8 mouse cellular contexts compared by ENCODE assay signal in the genomic region with DNA sequence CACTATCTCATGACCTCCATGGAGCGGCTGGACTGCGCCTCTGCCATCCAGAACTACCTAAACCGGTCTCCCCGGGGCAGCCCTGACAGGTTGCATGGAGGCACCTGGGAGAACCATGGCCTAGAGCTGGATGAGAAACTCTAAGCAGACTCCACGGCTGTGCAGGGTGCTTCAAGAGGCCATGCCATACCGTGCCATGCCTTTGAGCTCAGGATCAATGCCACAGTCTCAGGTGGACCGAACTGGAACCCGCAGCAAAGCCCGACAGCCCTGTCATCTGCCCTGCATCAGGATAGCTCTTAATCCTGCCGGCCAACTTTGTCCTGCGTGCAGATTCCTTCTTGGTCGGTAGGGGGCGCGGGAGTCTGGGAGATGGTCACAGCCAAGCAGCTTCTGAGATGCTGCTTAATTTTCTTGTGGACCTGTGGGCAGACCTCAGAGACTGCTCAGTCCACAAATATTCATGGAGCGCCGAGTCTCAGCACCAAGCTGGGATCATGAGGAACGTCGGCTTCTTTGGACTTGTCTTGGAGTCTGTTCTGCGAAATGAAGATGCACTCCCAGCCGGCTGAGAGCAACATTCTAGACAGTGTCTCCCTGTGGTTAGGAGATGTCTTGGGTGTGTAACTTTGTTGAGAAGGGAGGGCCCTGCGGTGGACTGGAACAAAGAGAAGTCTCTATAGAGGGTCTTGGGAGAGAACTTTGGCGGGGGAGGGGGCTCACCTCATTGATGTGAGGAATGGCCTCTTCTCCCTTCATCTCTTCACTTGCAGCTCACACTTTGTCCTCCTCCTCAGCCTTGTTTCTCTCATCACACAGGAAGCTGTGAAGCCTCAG. TPM values are rescaled to one million over a fixed set of nuclear protein-coding genes. Genes with fewer than 3 reads are reported as not detected.
DNase-seq lines count a peak whose midpoint lies in the region; ATAC-seq and TF ChIP-seq lines count a peak whose summit lies in the region.

No protein-coding gene starts in this region.

- POLR2A ChIA-PET in Patski (lab: Charles Lee), result interaction anchor here (0.6 kb wide), 1 partner anchor 136 kb away, joined by 4 read pairs; no protein-coding TSS in a partner anchor

- H3K4me1 ChIP-seq in hindbrain, embryonic 14.5 days (replicated peaks; ENCODE audit: control insufficient read depth, insufficient read depth, low read length), result 0 out of 2 replicates have a peak, but pooled peaks cover 2% of the 10 kb centered on the region

- no peak overlapping the region for H3K4me3 ChIP-seq in hindbrain, embryonic 14.5 days (replicated peaks; ENCODE audit: low read length)

- no peak overlapping the region for H3K9ac ChIP-seq in hindbrain, embryonic 14.5 days

- ATAC-seq in Patski, result peak; percentile 86
- ATAC-seq in hindbrain, embryonic 14.5 days (ENCODE audit: low FRiP score), result peak; percentile 86

- CTCF ChIA-PET in Patski (lab: Charles Lee), result interaction anchor here (0.6 to 1.9 kb wide), 14 partner anchors 9 to 134 kb away, joined by 3 to 11 read pairs (median 4); a partner anchor contains a TSS

- TF ChIP-seq CTCF in Patski (IDR thresholded peaks at IDR 0.05), result peak; percentile 95

- H3K9me3 ChIP-seq in hindbrain, embryonic 14.5 days (ENCODE audit: control insufficient read depth, low read length), result no peaks in the 10 kb centered on the region

- peak overlapping the region; percentile 22 for H3K4me2 ChIP-seq in hindbrain, embryonic 14.5 days (replicated peaks)

- no peaks in the 10 kb centered on the region for H3K36me3 ChIP-seq in hindbrain, embryonic 14.5 days (replicated peaks; ENCODE audit: control insufficient read depth, insufficient read depth)

- H3K27ac ChIP-seq in hindbrain, embryonic 14.5 days, result no peak overlapping the region

- WGBS in hindbrain, embryonic 14.5 days, result 12% methylated on average over 22 of the region's 22 CpGs

- DNase-seq in Patski (ENCODE audit: low read depth, low spot score), result no peak
- DNase-seq in cerebellum, postnatal 14 days, result peak; percentile 95 to 96
- DNase-seq in frontal cortex, postnatal 25 days (ENCODE audit: low spot score in 2 of 2), result peak; percentile 86 to 88
- DNase-seq in hindbrain, embryonic 14.5 days (ENCODE audit: low spot score), result peak; percentile 95
- DNase-seq in layer of hippocampus, postnatal 36 days, result peak; percentile 83 to 87
- peak; percentile 78 for DNase-seq in lung, postnatal 25 days (ENCODE audit: low spot score)
- DNase-seq in retina, postnatal 1 day, result peak; percentile 83
- DNase-seq in thymus, postnatal 4 days, result peak; percentile 90

- peaks cover 3% of the 10 kb centered on the region for H3K27me3 ChIP-seq in Patski
- H3K27me3 ChIP-seq in hindbrain, embryonic 14.5 days (ENCODE audit: control insufficient read depth, insufficient read depth, low read length), result no peaks in the 10 kb centered on the region; the same call in 1 of the 2 replicates

- in situ Hi-C loops in Patski (cut with MboI; ENCODE audit: low pct_unique_long_range_greater_than_20kb), result no loop called here

RNA-seq across cellular contexts. Expression of a gene that starts 12.9 kb away (rescaled TPM):
- 0.05 TPM for polyA plus RNA-seq in Patski (2021)
- polyA plus RNA-seq in hindbrain, embryonic 14.5 days (2014; fragmentation: Nextera tagmentation; extraction: Ambion mirVana), result 0.37 and 0.42 TPM in 2 replicates
- total RNA-seq in layer of hippocampus, postnatal 36 days (2021), result under 1 TPM; 0.27 to 0.30 TPM

RNA-seq across cellular contexts. Expression of a gene that starts 16.3 kb away (rescaled TPM):
- polyA plus RNA-seq in Patski (2021), result 0.06 TPM
- 1.0 and 1.2 TPM in 2 replicates for polyA plus RNA-seq in hindbrain, embryonic 14.5 days (2014; fragmentation: Nextera tagmentation; extraction: Ambion mirVana)
- total RNA-seq in layer of hippocampus, postnatal 36 days (2021), result not detected

RNA-seq across cellular contexts. Expression of a gene that starts 34.9 kb away (rescaled TPM):
- 0.10 TPM for polyA plus RNA-seq in Patski (2021)
- polyA plus RNA-seq in hindbrain, embryonic 14.5 days (2014; fragmentation: Nextera tagmentation; extraction: Ambion mirVana), result 0.52 and 0.63 TPM in 2 replicates
- not detected for total RNA-seq in layer of hippocampus, postnatal 36 days (2021)

RNA-seq across cellular contexts. Expression of a gene that starts 57.8 kb away (rescaled TPM):
- polyA plus RNA-seq in Patski (2021), result 37.7 TPM
- 36.2 and 36.3 TPM in 2 replicates for polyA plus RNA-seq in hindbrain, embryonic 14.5 days (2014; fragmentation: Nextera tagmentation; extraction: Ambion mirVana)
- 10 to 100 TPM; 12.3 to 13.6 TPM for total RNA-seq in layer of hippocampus, postnatal 36 days (2021)

RNA-seq across cellular contexts. Expression of a gene that starts 57.9 kb away (rescaled TPM):
- 57.3 TPM for polyA plus RNA-seq in Patski (2021)
- 16.4 and 16.5 TPM in 2 replicates for polyA plus RNA-seq in hindbrain, embryonic 14.5 days (2014; fragmentation: Nextera tagmentation; extraction: Ambion mirVana)
- 10 to 100 TPM; 27.2 to 34.4 TPM for total RNA-seq in layer of hippocampus, postnatal 36 days (2021)
